Mouse (Mus musculus) layer of hippocampus, adult 8-10 months (tissue): Measurements from ENCODE around the gene Exo5. TPM values are rescaled to one million over a fixed set of nuclear protein-coding genes. Genes with fewer than 3 reads are reported as not detected.
A peak's percentile ranks its signal among the peaks of the same experiment; 100 is the strongest.

Experiments used
- DNase-seq, 2 experiments: peaks; one replicate each; pipeline ENCODE4 v3.0.0; 2022; ENCODE audit warnings: low spot score in 2 of 2
- total RNA-seq, 4 experiments: library from RNA; stranded (reverse); gene quantifications; 2 replicates each; pipeline ENCODE4 v1.2.4; 2022

Gene Exo5
- total RNA-seq, 4 experiments from 2014 or later, result 11.9 to 16.2 (median 14.0) TPM

- peak in 1 of 2 experiments; percentile 35 for DNase-seq
These were observed 15.2 kb downstream of the Exo5 start for GRCm38 (mm10) chr4:120909558-120910150.

GRCm38 (mm10) chr4:120905644-120906043, 19.2 kb downstream of the Exo5 start:
- DNase-seq, result no peak

- no peak for DNase-seq
These were observed 20.3 kb downstream of the Exo5 start for GRCm38 (mm10) chr4:120904533-120904932.

DNA sequence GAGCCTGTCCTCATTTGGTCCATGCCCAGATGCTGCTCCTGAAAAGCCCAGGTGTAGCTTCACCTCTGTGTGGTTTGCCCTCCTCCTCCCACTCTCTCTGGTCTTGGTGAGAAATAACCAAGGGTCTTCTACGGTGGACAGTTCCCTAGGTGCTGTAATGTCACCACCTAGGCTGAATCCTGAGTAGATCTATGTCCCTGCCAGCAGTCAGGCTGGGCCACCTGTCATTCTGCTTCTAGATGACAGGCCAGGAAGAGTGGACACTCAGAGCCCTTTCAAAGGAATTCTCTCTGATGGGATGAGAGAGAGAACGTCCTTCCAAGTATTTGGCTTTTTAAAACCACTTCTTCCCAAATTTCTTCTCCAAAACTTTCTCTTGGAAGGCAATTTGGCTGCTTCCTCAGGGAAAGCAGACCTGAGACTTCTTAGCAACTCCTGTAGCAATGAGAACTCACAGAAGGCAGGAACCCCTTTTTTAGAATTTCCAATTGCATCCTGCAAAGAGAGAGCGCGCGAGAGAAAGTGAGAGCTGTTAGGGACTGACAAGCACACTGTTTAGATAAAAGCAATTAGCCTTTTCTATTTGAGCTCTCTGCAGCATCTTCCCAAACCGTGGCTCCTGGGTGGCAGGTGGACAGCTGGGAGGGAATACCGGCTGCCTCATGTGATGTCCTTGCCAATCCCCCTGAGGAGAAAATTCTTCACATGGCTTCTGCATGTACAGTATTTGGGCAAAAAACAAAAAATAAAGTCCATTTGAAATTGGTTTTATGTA, 28.8 kb downstream of the Exo5 start:
- DNase-seq, result no peak

GRCm38 (mm10) chr4:120895226-120895625, 29.6 kb downstream of the Exo5 start:
- no peak for DNase-seq

- DNase-seq, result no peak
These were observed 30.2 kb downstream of the Exo5 start for GRCm38 (mm10) chr4:120894584-120894983.

GRCm38 (mm10) chr4:120893656-120894401, 31.0 kb downstream of the Exo5 start:
- no peak for DNase-seq

DNA sequence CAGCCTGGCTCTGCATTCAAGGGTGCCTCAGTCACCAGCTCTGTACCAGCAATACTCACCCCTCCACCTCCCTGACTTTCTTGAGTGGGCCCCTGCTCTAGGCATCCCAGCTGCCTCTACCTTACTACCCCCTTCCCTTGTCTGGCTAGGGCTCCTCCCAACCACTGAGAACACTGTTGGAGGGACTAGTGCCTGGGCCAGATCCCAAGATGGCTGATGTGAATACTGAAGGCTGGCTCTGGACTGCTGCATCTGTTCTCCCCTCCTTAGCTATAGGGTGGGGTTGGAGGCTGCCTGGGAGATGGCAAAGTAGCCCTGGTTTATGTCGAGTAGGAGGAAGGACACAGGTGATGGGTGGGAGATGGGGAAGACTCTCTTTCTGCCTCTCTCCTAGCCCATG, 32.3 kb downstream of the Exo5 start:
- DNase-seq, result no peak

DNA sequence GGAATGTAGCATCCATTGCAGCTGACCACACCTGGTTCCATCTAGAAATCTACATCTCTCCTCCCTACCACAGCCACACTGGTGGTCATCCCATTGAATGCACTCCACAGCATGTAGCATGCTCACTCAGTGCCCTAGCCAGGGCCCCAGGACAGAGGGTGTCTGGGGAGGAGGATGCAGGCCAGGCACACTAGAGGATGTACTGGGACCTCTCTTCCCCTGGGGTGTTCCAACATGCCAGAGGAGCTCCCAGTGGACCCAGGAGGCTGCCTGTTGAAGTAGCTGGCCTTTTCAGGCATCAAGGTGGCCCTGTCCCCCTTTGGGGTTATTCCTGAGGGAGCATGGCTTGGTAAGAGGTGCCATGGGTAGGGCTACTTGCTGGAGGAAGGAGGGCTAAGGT, 32.9 kb downstream of the Exo5 start:
- no peak for DNase-seq

DNA sequence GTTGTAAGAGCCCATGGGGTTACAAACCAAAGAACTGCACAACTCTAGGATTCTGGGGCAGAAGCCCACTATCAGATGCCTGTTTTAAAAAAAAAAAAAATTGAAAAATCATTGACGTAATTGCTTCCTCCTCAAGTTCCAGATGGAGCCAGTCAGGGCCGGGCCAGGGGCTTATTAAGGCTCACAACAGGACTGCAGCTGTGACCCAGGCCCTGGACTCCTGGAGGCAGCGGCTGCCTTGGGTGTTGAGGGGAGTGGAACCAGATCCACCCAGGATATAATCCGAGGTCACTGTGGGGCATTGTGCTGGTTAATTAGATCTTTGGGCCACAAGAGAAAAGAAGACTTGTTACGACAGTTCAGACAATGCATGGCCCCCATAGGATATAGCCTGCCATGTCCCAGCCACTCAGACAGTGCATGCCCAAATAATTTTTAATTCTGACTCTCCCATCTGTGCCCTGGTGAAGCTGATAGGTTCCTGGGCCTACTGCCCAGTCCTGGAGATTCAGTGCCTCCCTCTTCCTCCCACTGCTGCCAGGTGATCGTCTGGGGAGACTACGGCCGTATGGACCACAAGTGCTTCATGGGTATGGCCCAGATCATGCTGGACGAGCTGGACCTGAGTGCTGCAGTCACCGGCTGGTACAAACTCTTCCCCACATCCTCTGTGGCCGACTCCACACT, 33.9 kb downstream of the Exo5 start:
- no peak for DNase-seq

DNA sequence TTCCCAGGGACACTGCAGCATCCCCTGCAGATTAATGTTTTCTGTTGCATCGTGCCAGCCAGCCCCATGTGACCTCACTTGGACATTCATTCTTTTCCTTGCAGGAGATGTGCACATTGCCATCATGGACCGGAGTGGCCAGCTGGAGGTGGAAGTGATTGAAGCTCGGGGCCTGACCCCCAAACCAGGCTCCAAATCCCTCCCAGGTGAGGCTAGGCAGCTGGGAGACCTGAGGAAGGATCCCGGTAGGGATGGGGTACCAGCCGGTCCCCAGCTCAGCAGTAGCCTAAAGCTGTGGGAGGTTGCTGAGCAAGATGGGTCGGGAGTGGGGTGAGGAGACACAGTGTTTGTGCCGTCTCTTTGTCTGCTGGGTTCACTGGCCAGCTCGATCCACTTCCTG, 35.9 kb downstream of the Exo5 start:
- no peak for DNase-seq

GRCm38 (mm10) chr4:120887381-120888112, 37.3 kb downstream of the Exo5 start:
- peak in 1 of 2 experiments; percentile 68 for DNase-seq

GRCm38 (mm10) chr4:120886811-120887210, 38.0 kb downstream of the Exo5 start:
- DNase-seq, result no peak

- DNase-seq, result no peak
These were observed 38.7 kb downstream of the Exo5 start for GRCm38 (mm10) chr4:120886131-120886530.

GRCm38 (mm10) chr4:120885208-120886120, 39.4 kb downstream of the Exo5 start:
- no peak for DNase-seq

DNA sequence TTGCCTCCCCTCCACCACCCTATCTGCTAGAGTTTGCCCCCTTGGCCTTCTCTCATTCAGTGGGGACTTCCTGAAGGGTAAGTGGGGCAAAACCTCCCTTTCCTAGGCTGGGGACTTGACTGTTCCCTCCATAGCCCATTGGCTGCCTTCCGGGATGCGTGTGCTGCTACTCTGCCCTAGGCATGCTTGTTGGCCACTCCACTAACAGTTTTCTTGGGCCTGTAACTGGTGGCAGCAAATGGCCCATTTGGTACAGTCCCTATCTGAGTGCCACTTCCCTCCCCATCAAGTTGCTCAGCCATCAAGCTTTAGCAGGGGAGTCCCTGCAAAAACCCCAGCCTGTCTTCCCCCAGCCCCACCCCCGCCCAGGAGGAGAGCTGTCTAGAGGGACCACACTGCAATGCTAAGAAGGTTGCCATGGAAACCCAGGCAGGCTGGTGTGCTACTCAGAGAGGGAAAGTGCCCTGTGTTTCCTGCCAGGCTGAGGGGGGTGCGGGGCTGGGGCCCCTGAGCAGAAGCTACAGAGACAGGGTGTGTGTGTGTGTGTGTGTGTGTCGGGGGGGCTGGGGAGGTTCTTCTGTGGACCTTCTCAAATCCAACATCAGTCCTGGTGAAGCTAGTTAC, 42.7 kb downstream of the Exo5 start:
- DNase-seq, result peak in 1 of 2 experiments; percentile 48

- DNase-seq, result no peak
These were observed 43.9 kb downstream of the Exo5 start for GRCm38 (mm10) chr4:120880731-120881432.

DNA sequence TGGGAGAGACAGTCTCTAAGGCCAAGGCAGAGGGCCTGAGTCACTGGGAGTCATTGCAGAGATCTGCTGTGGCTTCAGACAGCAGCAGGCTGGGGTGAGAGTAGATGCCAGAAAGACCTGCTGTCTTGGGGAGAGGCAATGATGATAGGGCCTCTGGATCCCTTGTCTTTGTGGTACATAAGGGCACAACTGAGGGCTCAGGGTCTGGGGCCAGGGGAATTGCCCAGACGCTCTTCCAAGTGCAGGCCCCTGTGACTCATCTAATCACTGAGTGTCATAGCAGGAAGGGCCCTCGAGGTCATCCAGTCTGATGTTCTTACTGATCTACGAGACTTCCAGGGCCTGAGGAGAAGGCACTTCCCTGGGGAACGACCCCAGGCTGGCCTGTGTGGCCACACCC, 45.4 kb downstream of the Exo5 start:
- DNase-seq, result no peak

GRCm38 (mm10) chr4:120878728-120879127, 46.1 kb downstream of the Exo5 start:
- no peak for DNase-seq
